In the genomic region with DNA sequence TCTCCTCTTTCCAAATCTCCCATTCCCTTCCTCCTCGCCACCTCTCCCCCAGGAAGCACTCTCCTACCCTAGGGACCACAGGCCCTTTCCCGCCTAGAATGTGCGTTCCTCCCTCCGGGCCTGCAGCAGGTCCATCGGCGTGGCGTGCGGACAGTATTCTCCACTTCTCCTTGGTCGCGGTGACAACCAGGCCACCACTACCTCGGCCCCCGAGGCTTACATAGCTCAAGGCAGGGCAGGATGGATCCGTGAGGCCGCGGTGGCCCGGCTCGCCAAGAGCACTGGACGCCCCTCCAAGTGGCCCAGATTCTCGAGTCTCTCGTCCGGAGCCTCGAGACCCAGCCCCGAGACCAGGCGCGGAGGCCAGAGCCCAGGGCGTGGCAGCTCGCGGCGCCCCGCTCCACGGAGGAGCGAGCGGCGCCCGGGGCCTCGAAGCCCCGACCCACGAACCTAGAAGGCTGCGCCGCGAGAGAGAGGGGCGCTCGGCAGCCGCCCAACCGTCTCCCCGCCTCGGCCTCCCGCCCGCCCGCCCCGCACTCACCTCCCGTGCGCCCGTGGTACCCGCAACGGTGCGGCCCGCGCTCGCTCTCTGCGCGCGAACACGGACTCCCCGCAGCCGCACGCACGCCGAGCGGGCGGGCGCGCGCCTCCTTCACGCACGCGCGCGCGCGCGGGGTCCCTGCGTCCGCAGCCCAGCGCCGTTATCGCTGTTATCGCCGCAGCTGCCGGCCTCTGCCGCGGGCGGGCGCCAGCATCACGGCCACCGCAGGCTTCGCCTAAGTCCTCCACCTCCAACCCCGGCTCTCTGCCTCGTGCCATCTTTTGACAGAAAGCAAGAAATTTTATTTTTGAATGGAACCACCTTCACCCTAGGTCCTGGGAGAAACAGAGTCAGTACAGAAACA, we compare ENCODE assay signal across 8 mouse cellular contexts. TPM values are rescaled to one million over a fixed set of nuclear protein-coding genes. Genes with fewer than 3 reads are reported as not detected.
DNase-seq lines count a peak whose midpoint lies in the region; ATAC-seq and TF ChIP-seq lines count a peak whose summit lies in the region.

TSS of gene B3galnt1 (minus strand) at position 700 of the 905 bp plus-strand sequence.

- no peak for TF ChIP-seq POLR2A in liver, adult 2 months (IDR thresholded peaks at IDR 0.05; ENCODE audit: extremely low read depth, insufficient read depth, low read length)

- under 1% methylated on average over 96 of the region's 99 CpGs for WGBS in embryonic facial prominence, embryonic 15.5 days
- under 1% methylated on average over 65 of the region's 99 CpGs for WGBS in heart, embryonic 11.5 days (ENCODE audit: insufficient replicate concordance)
- WGBS in kidney, embryonic 15.5 days, result 1% methylated on average over 91 of the region's 99 CpGs
- 3% methylated on average over 84 of the region's 99 CpGs for WGBS in liver, adult 2 months
- WGBS in midbrain, postnatal 0 days, result under 1% methylated on average over 60 of the region's 99 CpGs
- under 1% methylated on average over 72 of the region's 99 CpGs for WGBS in stomach, embryonic 16.5 days

- H3K9ac ChIP-seq in embryonic facial prominence, embryonic 15.5 days, result peak within 1 kb of the TSS; percentile 74
- H3K9ac ChIP-seq in heart, embryonic 11.5 days (ENCODE audit: low read depth, low read length), result peak within 1 kb of the TSS; percentile 82
- peak within 1 kb of the TSS; percentile 85 for H3K9ac ChIP-seq in kidney, embryonic 15.5 days
- H3K9ac ChIP-seq in liver, adult 2 months (ENCODE audit: low read depth, low read length), result peak within 1 kb of the TSS; percentile 47
- H3K9ac ChIP-seq in midbrain, postnatal 0 days (replicated peaks; ENCODE audit: low read length, poor library complexity, severe bottlenecking), result peak within 1 kb of the TSS; percentile 92
- peak within 1 kb of the TSS; percentile 79 for H3K9ac ChIP-seq in stomach, embryonic 16.5 days (ENCODE audit: low read length)

- H3K36me3 ChIP-seq in embryonic facial prominence, embryonic 15.5 days, result no peaks in the 10 kb centered on the region
- H3K36me3 ChIP-seq in heart, embryonic 11.5 days (ENCODE audit: control insufficient read depth, insufficient read depth, low read length), result no peaks in the 10 kb centered on the region
- no peaks in the 10 kb centered on the region for H3K36me3 ChIP-seq in kidney, embryonic 15.5 days
- H3K36me3 ChIP-seq in liver, adult 2 months (ENCODE audit: control insufficient read depth, insufficient read depth, low read length), result no peaks in the 10 kb centered on the region
- no peaks in the 10 kb centered on the region for H3K36me3 ChIP-seq in midbrain, postnatal 0 days (ENCODE audit: insufficient read depth, low read length)
- H3K36me3 ChIP-seq in stomach, embryonic 16.5 days (ENCODE audit: control insufficient read depth, insufficient read depth, low read length), result no peaks in the 10 kb centered on the region

- peak; percentile 43 for TF ChIP-seq CTCF in liver, adult 2 months (IDR thresholded peaks at IDR 0.05; ENCODE audit: low read depth, low read length)
- TF ChIP-seq CTCF in midbrain, postnatal 0 days (IDR thresholded peaks at IDR 0.05), result peak; percentile 58

- ATAC-seq in embryonic facial prominence, embryonic 15.5 days (ENCODE audit: insufficient number of reproducible peaks, low FRiP score, low TSS enrichment, low read depth), result peak; percentile 70
- peak; percentile 66 for ATAC-seq in heart, embryonic 11.5 days (replicated peaks; ENCODE audit: insufficient number of reproducible peaks, low FRiP score, low TSS enrichment)
- peak; percentile 83 for ATAC-seq in kidney, embryonic 15.5 days (replicated peaks; ENCODE audit: low FRiP score)
- ATAC-seq in midbrain, postnatal 0 days (ENCODE audit: low FRiP score), result peak; percentile 86
- peak; percentile 73 for ATAC-seq in stomach, embryonic 16.5 days (ENCODE audit: insufficient read depth, low FRiP score)

- peak within 1 kb of the TSS; percentile 79 for H3K4me2 ChIP-seq in embryonic facial prominence, embryonic 15.5 days (replicated peaks)
- H3K4me2 ChIP-seq in heart, embryonic 11.5 days, result peak within 1 kb of the TSS; percentile 92
- peak within 1 kb of the TSS; percentile 92 for H3K4me2 ChIP-seq in kidney, embryonic 15.5 days
- peak within 1 kb of the TSS; percentile 79 for H3K4me2 ChIP-seq in midbrain, postnatal 0 days (ENCODE audit: low read depth, low read length, poor library complexity, severe bottlenecking)
- peak within 1 kb of the TSS; percentile 72 for H3K4me2 ChIP-seq in stomach, embryonic 16.5 days (ENCODE audit: low read depth, low read length)

- no peaks in the 10 kb centered on the region for H3K9me3 ChIP-seq in embryonic facial prominence, embryonic 15.5 days (replicated peaks)
- H3K9me3 ChIP-seq in heart, embryonic 11.5 days (replicated peaks; ENCODE audit: control insufficient read depth, low read length), result no peaks in the 10 kb centered on the region
- no peaks in the 10 kb centered on the region for H3K9me3 ChIP-seq in kidney, embryonic 15.5 days (replicated peaks)
- no peaks in the 10 kb centered on the region for H3K9me3 ChIP-seq in midbrain, postnatal 0 days (ENCODE audit: low read length)
- no peaks in the 10 kb centered on the region for H3K9me3 ChIP-seq in stomach, embryonic 16.5 days (replicated peaks; ENCODE audit: control insufficient read depth, low read length)

- peak; percentile 9 for DNase-seq in 3134 (ENCODE audit: extremely low read depth, insufficient read length, low spot score)
- peak; percentile 33 to 40 for DNase-seq in adrenal gland, postnatal 4 days (ENCODE audit: low spot score in 2 of 2)
- DNase-seq in liver, adult 2 months (ENCODE audit: extremely low read depth, low read depth, low spot score), result no peak
- DNase-seq in midbrain, postnatal 0 days (ENCODE audit: low spot score), result peak; percentile 86

- no peaks in the 10 kb centered on the region for H3K27me3 ChIP-seq in embryonic facial prominence, embryonic 15.5 days
- no peaks in the 10 kb centered on the region for H3K27me3 ChIP-seq in heart, embryonic 11.5 days (ENCODE audit: control insufficient read depth, insufficient read depth, low read length)
- no peaks in the 10 kb centered on the region for H3K27me3 ChIP-seq in kidney, embryonic 15.5 days
- peaks cover 3% of the 10 kb centered on the region; the same call in 1 of the 2 replicates for H3K27me3 ChIP-seq in liver, adult 2 months (ENCODE audit: control insufficient read depth, insufficient read depth, low read length)
- no peaks in the 10 kb centered on the region for H3K27me3 ChIP-seq in midbrain, postnatal 0 days (ENCODE audit: insufficient read depth, low read length)
- no peaks in the 10 kb centered on the region for H3K27me3 ChIP-seq in stomach, embryonic 16.5 days (ENCODE audit: control insufficient read depth, insufficient read depth, low read length)

- H3K27ac ChIP-seq in embryonic facial prominence, embryonic 15.5 days (replicated peaks), result peak within 1 kb of the TSS; percentile 48
- H3K27ac ChIP-seq in heart, embryonic 11.5 days (ENCODE audit: low read depth, low read length), result peak within 1 kb of the TSS; percentile 35; the same call in 1 of the 2 replicates
- H3K27ac ChIP-seq in kidney, embryonic 15.5 days, result peak within 1 kb of the TSS; percentile 27; the same call in 1 of the 2 replicates
- H3K27ac ChIP-seq in liver, adult 2 months (replicated peaks; ENCODE audit: insufficient read depth, low read depth, low read length), result no peak within 1 kb of the TSS
- H3K27ac ChIP-seq in midbrain, postnatal 0 days (ENCODE audit: low read depth, low read length), result peak within 1 kb of the TSS; percentile 87
- peak within 1 kb of the TSS; percentile 4; the same call in 1 of the 2 replicates for H3K27ac ChIP-seq in stomach, embryonic 16.5 days (ENCODE audit: low read length)

- H3K4me3 ChIP-seq in embryonic facial prominence, embryonic 15.5 days (replicated peaks), result peak within 1 kb of the TSS; percentile 67
- peak within 1 kb of the TSS; percentile 75 for H3K4me3 ChIP-seq in heart, embryonic 11.5 days (ENCODE audit: low read depth, low read length)
- H3K4me3 ChIP-seq in kidney, embryonic 15.5 days (replicated peaks), result peak within 1 kb of the TSS; percentile 74
- peak within 1 kb of the TSS; percentile 59 for H3K4me3 ChIP-seq in liver, adult 2 months (ENCODE audit: insufficient read depth, low read depth, low read length)
- peak within 1 kb of the TSS; percentile 81 for H3K4me3 ChIP-seq in midbrain, postnatal 0 days (ENCODE audit: low read depth, low read length)
- peak within 1 kb of the TSS; percentile 70 for H3K4me3 ChIP-seq in stomach, embryonic 16.5 days (replicated peaks; ENCODE audit: low read length)

- H3K79me2 ChIP-seq in liver, adult 2 months (ENCODE audit: control insufficient read depth, insufficient read depth, low read length), result no peaks in the 10 kb centered on the region

- no peaks in the 10 kb centered on the region; the same call in 1 of the 2 replicates for H3K4me1 ChIP-seq in embryonic facial prominence, embryonic 15.5 days
- H3K4me1 ChIP-seq in heart, embryonic 11.5 days (ENCODE audit: control insufficient read depth, insufficient read depth, low read length), result no peaks in the 10 kb centered on the region
- H3K4me1 ChIP-seq in kidney, embryonic 15.5 days, result peaks cover 17% of the 10 kb centered on the region
- H3K4me1 ChIP-seq in liver, adult 2 months (ENCODE audit: control insufficient read depth, insufficient read depth, low read length), result no peaks in the 10 kb centered on the region
- H3K4me1 ChIP-seq in midbrain, postnatal 0 days (ENCODE audit: insufficient read depth, low read length), result peaks cover 8% of the 10 kb centered on the region
- peaks cover 6% of the 10 kb centered on the region; the same call in 1 of the 2 replicates for H3K4me1 ChIP-seq in stomach, embryonic 16.5 days (ENCODE audit: control insufficient read depth, insufficient read depth, low read length)

RNA-seq across cellular contexts. Expression of gene B3galnt1, which starts in this region (rescaled TPM):
- 10 to 100 TPM; 25.9 to 28.9 TPM for total RNA-seq in adrenal gland, postnatal 4 days (2021)
- 35.5 and 36.7 TPM in 2 replicates for polyA plus RNA-seq in embryonic facial prominence, embryonic 15.5 days (2015; fragmentation: Nextera tagmentation; extraction: Ambion mirVana)
- polyA plus RNA-seq in heart, embryonic 11.5 days (2014; fragmentation: Nextera tagmentation; extraction: Ambion mirVana), result 29.3 and 33.4 TPM in 2 replicates
- 32.6 and 34.0 TPM in 2 replicates for polyA plus RNA-seq in kidney, embryonic 15.5 days (2015; fragmentation: Nextera tagmentation; extraction: Ambion mirVana)
- 1.1 and 1.3 TPM in 2 replicates for total RNA-seq in liver, adult 2 months (2014; rRNA removed)
- polyA plus RNA-seq in liver, adult 2 months (2012; rRNA removed), result 0.12 and 0.57 TPM in 2 replicates
- 70.5 and 77.2 TPM in 2 replicates for total RNA-seq in midbrain, postnatal 0 days (2014; rRNA removed)
- polyA plus RNA-seq in midbrain, postnatal 0 days (2015; fragmentation: Nextera tagmentation; extraction: Ambion mirVana), result 102 and 106 TPM in 2 replicates
- 39.2 and 39.8 TPM in 2 replicates for polyA plus RNA-seq in stomach, embryonic 16.5 days (2015; fragmentation: Nextera tagmentation; extraction: Ambion mirVana)

Comparison
In these comparisons a context has a peak if more than half of its experiments do, and no peak if none do; other contexts are left out.
1. RNA of gene B3galnt1 (total RNA-seq): 70.5 to 77.2 TPM in midbrain, postnatal 0 days and 25.9 to 28.9 TPM in adrenal gland, postnatal 4 days; 1.1 to 1.3 TPM in liver, adult 2 months; every median in the first group is over 10 times any median in the second.
2. RNA of gene B3galnt1 (polyA plus RNA-seq): 102 to 106 TPM in midbrain, postnatal 0 days, 39.2 to 39.8 TPM in stomach, embryonic 16.5 days, 35.5 to 36.7 TPM in embryonic facial prominence, embryonic 15.5 days, 32.6 to 34.0 TPM in kidney, embryonic 15.5 days and 29.3 to 33.4 TPM in heart, embryonic 11.5 days; 0.12 to 0.57 TPM in liver, adult 2 months; every median in the first group is over 10 times any median in the second.
3. Peak in every context shown above with its lines, with median percentiles within 50 percentile points of each other: ATAC-seq, H3K4me2 ChIP-seq, H3K4me3 ChIP-seq and H3K9ac ChIP-seq.